Mouse (Mus musculus) ovary, postnatal 10 days (tissue): ENCODE measurements around the gene S100a2.

Experiments
- DNase-seq: peaks from one replicate; pipeline ENCODE4 v3.0.0; 2022; ENCODE audit warnings: low spot score

Gene S100a2

GRCm38 (mm10) chr3:90596810-90597209, 6.8 kb downstream of the S100a2 start:
- no peak for DNase-seq

- DNase-seq: no peak
Observed at GRCm38 (mm10) chr3:90597736-90598135, 7.7 kb downstream of the S100a2 start.

DNA sequence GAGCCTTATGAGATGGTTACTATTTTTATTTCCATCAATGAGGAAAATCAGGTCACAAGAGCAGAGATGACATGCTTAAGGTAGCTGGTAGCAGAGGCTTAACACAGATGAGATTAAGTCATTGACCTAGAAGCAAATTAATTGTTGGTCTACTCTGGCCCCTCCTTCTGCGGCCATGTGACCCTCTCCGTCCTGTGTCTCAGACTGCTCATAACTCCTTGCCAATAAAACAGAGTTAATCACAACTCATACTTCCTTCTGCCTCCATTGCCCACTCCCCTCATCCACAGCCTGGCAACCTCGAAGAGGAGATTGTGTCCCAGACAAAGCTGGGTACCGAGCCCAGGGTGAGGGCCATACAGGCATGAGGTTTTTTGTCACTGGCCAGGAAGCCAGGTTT, 8.2 kb downstream of the S100a2 start:
- no peak for DNase-seq

DNA sequence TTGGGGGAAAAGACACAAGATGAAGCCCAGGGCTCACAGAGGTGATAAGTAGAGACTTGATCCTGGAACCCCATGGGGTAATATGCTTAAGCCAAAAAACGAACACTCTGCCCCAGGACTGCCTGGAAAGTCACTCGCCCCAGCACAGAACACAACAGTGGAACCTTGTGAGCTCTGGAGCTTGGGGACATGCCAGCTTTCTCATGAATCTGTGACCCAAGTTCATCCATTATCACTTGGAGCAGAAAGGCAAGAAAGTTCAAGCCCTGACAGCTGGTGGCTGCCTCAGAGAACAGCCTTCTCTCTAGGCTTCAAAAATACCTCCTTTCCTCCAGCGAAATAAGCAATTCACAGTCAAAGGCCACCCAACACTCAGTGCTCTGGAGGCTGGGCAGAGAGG, 9.4 kb downstream of the S100a2 start:
- DNase-seq: no peak

- no peak for DNase-seq
Observed at GRCm38 (mm10) chr3:90600036-90600435, 10.0 kb downstream of the S100a2 start.

- DNase-seq: no peak
Observed at GRCm38 (mm10) chr3:90600458-90601195, 10.6 kb downstream of the S100a2 start.

DNA sequence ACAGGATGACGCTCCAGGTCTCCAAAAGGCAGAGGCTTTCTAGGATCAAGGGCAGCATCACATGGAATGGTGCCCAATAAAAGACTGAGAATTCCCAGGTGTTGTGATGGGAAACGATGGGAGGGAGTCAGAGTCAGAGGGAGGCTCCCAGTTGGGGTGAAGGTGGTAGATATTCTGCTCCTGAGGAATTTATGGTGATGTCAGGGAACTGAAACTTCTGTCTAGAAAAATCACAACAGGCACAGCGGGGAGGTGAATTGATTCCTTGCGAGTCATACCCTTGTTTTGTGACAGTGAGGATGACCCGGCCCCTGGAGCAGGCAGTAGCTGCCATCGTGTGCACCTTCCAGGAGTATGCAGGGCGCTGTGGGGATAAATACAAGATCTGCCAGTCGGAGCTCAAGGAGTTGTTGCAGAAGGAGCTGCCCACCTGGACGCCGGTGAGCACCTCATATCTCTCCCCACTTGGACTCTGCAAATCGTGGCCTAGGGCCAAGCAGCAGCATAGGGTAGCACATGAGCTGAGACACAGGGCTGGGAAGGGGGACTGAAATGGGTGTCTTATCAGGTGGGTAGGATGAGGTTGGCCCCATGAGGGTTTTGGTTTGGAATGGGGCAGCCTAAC, 11.6 kb downstream of the S100a2 start, which contains the start of gene Gm42674:
TSS of gene Gm42674 (plus strand) at position 419 of the 625 bp plus-strand sequence.
- DNase-seq: no peak

GRCm38 (mm10) chr3:90603623-90604022, 13.6 kb downstream of the S100a2 start, which contains the start of gene S100a4:
S100a4 (plus strand) TSS chr3:90603771.
- DNase-seq: no peak

DNA sequence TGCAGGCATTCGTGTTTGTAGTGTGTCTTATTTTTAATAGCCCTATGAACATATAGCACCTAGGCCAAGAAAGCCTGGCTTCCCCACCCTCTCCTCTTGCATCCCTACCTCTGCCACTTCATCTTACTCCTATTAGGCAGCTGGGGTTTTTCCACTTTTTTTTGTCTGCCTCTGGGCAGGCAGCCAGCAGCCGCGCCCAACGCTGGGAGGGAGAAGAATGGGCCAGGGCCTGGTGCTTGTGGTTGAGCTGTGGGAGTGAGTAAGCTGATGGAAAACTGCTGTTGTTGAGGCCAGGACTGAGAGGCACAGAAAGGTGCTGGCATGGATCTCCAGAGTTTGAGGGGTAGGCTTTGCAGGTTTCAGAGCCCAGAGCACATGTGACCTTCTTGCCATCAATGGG, 14.4 kb downstream of the S100a2 start:
- peak; percentile 74 for DNase-seq

- DNase-seq: no peak
Observed at GRCm38 (mm10) chr3:90605049-90605448, 15.0 kb downstream of the S100a2 start.

GRCm38 (mm10) chr3:90605736-90606135, 15.7 kb downstream of the S100a2 start:
- no peak for DNase-seq

- DNase-seq: no peak
Observed at GRCm38 (mm10) chr3:90606185-90606584, 16.1 kb downstream of the S100a2 start.

DNA sequence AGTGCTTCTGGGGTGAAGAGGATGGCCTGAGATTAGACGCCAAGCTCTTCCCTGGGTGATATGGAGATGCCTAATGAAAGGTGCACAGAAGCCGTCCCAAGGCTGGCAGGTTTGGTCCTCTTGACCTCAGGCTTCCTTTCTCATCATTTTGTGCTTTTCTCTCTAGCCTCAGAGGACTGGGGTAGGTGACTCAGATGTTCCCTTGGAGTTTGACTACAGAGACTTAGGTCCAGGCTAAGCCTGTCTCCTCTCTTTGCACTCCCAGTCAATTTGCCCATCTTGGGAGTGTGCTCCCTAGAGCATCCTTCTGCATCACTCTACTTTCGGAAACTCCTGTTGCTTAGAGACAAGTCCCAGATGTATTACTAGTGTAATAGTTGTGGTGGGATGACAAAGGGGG, 17.3 kb downstream of the S100a2 start:
- no peak for DNase-seq

DNA sequence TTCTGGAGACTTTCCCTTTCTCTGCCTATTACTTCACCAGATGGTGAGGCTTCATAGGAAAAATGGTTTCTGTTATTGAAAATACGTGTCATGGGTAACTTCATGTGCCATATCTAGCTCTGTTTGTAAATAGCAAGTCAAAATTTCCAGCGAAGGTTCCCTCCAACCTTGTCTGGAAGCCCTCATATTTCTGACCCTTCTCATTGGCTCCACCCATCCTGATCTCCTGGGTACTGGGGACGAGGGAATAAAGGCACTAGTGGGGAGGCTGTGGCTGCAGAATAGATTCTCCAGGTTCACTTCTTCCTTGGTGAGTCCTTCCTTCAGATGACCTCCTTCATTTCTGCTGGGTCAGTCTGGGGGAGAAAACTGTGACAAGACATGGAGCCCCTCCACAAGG, 18.2 kb downstream of the S100a2 start, which contains the start of gene S100a5:
TSS of gene S100a5 (plus strand) at position 301 of the 400 bp plus-strand sequence.
- DNase-seq: no peak

GRCm38 (mm10) chr3:90609102-90609501, 19.1 kb downstream of the S100a2 start:
- DNase-seq: no peak

GRCm38 (mm10) chr3:90611494-90611893, 21.4 kb downstream of the S100a2 start:
- DNase-seq: no peak

- DNase-seq: no peak
Observed at GRCm38 (mm10) chr3:90612061-90612460, 22.0 kb downstream of the S100a2 start.

GRCm38 (mm10) chr3:90612728-90613291, 22.8 kb downstream of the S100a2 start, which contains the start of gene S100a6:
S100a6 (plus strand) TSS chr3:90612882.
- no peak for DNase-seq

GRCm38 (mm10) chr3:90613461-90614147, 23.6 kb downstream of the S100a2 start:
- no peak for DNase-seq

DNA sequence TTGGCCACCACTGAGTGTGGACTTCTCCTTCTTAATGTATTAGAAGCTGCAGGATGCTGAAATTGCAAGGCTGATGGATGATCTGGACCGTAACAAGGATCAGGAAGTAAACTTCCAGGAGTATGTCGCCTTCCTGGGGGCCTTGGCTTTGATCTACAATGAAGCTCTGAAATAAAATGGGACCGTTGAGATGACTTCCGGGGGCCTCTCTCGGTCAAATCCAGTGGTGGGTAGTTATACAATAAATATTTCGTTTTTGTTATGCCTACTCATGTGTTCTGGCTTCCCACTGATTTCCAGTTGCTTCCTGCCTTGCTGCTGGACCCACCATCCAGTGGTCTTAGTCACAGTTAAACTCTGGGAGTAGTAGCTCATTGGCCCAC, 24.1 kb downstream of the S100a2 start:
- DNase-seq: no peak

DNA sequence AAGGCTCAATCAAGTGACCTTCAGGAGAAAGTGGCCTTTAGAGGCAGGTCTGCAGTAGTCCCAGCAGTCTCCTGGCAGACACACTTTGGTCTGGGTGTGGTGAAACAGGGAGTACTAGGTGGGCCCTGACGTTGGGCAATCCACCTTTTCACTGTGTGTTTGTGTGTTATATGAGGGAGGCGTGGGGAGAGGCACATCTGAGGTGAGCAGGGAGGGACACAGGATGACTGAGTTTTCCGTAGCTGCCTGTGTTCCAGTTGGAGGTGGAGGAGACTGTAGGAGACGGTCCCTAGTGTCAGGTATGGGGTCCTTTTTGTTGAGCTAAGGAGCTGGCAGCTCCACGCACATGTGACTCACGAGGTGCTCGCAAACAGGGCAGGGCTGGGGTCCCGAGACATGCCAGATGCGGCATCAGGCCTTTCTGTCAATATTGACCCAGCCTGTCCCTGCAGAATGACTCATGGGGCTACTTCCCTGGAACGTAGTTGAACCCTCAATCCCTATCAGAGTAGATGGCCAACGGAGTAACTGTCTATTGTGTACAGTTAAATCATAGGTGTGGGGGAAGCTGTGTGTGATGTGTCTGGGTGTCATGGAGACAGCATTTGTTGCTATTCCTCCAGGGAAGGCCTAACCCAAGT, 24.7 kb downstream of the S100a2 start:
- no peak for DNase-seq

DNA sequence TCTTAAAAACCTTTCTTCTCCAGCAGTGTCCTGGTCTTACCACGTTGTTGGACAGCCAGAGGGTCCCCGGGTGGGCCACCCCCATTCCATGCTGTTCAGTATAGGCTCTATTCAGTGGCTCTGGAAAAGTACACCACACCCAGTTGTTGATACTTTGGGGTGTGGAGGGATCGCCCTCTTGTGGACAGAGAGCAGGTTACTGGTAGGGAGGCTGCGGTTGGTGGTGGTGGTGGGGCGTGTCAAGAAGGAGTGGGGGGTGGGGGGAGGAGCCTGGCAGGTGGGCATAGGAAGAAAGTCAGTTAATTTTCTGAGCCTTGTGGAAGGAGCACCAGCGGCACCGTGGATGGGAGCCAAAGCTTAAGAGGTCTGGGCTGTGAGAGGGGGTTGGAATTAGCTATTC, 25.4 kb downstream of the S100a2 start:
- no peak for DNase-seq
